Mouse (Mus musculus) intestine, postnatal 0 days (tissue): Measurements from ENCODE around the gene Entpd1. TPM values are rescaled to one million over a fixed set of nuclear protein-coding genes. Genes with fewer than 3 reads are reported as not detected.

Source experiments
- ATAC-seq: fragments of 200-750 bp; cut with Nextera tagmentation; 2 replicates; pipeline ENCODE4 v1.8.0; 2017; ENCODE audit warnings: mild to moderate bottlenecking, moderate TSS enrichment, moderate library complexity
- H3K27ac ChIP-seq: fragments of 300-500 bp; sonication (generic); 2 replicates; pipeline ENCODE4 v1.5.1; 2014; ENCODE audit warnings: mild to moderate bottlenecking, low read depth, low read length, moderate library complexity
- H3K27me3 ChIP-seq: fragments of 300-500 bp; sonication (generic); replicated peaks from 2 replicates; pipeline ENCODE4 v1.6.1; 2014; ENCODE audit warnings: low read length, mixed read lengths; ENCODE audit not compliant: control insufficient read depth, insufficient read depth
- H3K36me3 ChIP-seq: fragments of 300-500 bp; sonication (generic); 2 replicates; pipeline ENCODE4 v1.6.1; 2014; ENCODE audit warnings: mild to moderate bottlenecking, moderate library complexity; ENCODE audit not compliant: control insufficient read depth, insufficient read depth
- H3K4me1 ChIP-seq: fragments of 300-500 bp; sonication (generic); replicated peaks from 2 replicates; pipeline ENCODE4 v1.6.1; 2014; ENCODE audit warnings: antibody characterized with exemption, low read length, mixed read lengths; ENCODE audit not compliant: control insufficient read depth, insufficient read depth
- H3K4me2 ChIP-seq: fragments of 300-500 bp; sonication (generic); replicated peaks from 2 replicates; pipeline ENCODE4 v1.6.1; 2014; ENCODE audit warnings: low read depth, mild to moderate bottlenecking, moderate library complexity
- H3K4me3 ChIP-seq: fragments of 300-500 bp; sonication (generic); 2 replicates; pipeline ENCODE4 v1.5.1; 2014; ENCODE audit warnings: low read depth, low read length
- H3K9ac ChIP-seq: fragments of 300-500 bp; sonication (generic); 2 replicates; pipeline ENCODE4 v1.6.1; 2014; ENCODE audit warnings: mild to moderate bottlenecking, low read depth, low read length
- H3K9me3 ChIP-seq: fragments of 300-500 bp; sonication (generic); 2 replicates; pipeline ENCODE4 v1.6.1; 2016; ENCODE audit warnings: mixed run types; ENCODE audit not compliant: control insufficient read depth
- CTCF ChIP-seq: sonication (generic); IDR thresholded peaks from 2 replicates; pipeline ENCODE4 v1.5.1; 2016; ENCODE audit warnings: low read depth, mild to moderate bottlenecking, control low read depth, antibody characterized with exemption, moderate library complexity
- WGBS: fragments of 180-500 bp; shearing (Covaris S2); extraction: QIAGEN DNeasy Blood & Tissue Kit; methylation state at CpG from one replicate; pipeline ENCODE4 v1.1.7; 2014; 5-methylcytosine and 5-hydroxymethylcytosine counted together
- polyA plus RNA-seq: library from polyadenylated mRNA; unstranded; fragments of >200 nt; fragmentation: Nextera tagmentation; extraction: Ambion mirVana; gene quantifications from 2 replicates; pipeline ENCODE4 v1.2.1, GENCODE M21; 2015

Entpd1 gene
- polyA plus RNA-seq, 1 experiment from 2014 or later = 6.8 TPM

DNA sequence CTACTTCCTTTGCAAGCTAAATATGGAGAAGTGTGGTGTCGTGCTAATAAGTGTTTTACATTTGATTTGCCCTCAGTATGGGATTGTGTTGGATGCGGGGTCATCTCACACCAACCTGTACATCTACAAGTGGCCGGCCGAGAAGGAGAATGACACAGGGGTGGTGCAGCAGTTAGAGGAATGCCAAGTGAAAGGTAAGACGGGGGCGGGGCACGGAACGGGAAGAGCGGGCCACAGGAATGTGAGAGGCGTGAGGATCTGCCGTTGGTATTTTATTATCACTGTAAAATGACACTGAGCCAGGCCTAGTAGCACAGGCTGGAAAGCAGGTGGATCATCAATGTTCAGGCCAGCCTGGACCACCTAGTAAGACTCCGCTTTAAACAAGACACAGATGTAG, 108.2 kb downstream of the Entpd1 start:
- ATAC-seq = no peak
- 51% methylated on average over 12 of the region's 12 CpGs for WGBS
- no peaks in the 10 kb centered on the region for H3K4me1 ChIP-seq
- H3K27me3 ChIP-seq = no peaks in the 10 kb centered on the region
- H3K9me3 ChIP-seq = no peaks in the 10 kb centered on the region
- no peaks in the 10 kb centered on the region for H3K36me3 ChIP-seq
- no peak overlapping the region for H3K27ac ChIP-seq
- H3K9ac ChIP-seq = no peak overlapping the region
- no peak overlapping the region for H3K4me3 ChIP-seq
- no peak for TF ChIP-seq CTCF
- no peak overlapping the region for H3K4me2 ChIP-seq

DNA sequence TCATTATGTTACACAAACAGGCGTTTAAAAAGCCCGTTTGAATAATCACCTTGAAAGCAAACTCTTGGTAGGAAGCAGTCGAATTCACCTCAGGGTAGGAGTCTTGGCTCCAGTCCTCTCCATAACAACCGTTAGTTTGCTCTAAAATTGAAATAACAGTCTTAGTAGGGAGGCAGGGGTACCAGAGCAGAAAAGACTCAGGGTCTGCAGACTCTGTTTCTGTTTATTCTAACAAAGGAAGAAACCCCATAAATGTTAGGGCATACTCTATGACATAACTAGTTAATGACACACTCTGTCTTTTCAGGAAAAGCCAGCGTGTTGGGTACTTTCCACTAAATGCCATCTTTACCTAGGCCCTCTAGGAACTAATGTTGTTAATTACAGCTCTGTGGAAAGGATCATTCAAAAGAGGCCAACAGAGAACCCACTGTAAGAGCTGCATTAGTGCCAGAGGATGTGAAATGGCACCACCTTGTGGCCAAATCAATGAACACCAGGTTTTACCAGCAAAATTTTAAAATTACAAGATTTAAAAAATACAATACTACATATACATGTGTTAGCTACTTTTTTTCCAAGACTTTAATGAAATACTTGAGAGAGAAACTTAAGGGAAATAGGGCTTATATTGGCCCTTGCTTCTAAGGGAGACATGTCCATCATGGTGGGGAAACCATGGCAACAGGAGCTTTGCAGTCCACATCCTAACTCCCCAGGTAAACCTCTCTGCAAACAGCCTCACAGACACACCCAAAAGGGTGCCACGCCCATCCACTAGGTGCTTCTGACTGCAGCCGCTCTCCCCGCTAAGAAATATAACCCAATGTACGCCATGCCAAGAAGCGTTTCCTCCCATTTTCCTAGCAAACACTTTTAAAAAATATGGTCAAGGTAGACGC, 110.2 kb downstream of the Entpd1 start:
- peak; percentile 86 for TF ChIP-seq CTCF
- no peak for ATAC-seq
- 51% methylated on average over 11 of the region's 11 CpGs for WGBS

GRCm38 (mm10) chr19:40723516-40723915, 111.3 kb downstream of the Entpd1 start:
- no peak for ATAC-seq
- H3K4me2 ChIP-seq = no peak overlapping the region
- no peak overlapping the region for H3K9ac ChIP-seq
- no peaks in the 10 kb centered on the region for H3K4me1 ChIP-seq
- H3K27ac ChIP-seq = no peak overlapping the region
- no peak overlapping the region for H3K4me3 ChIP-seq
- H3K9me3 ChIP-seq = no peaks in the 10 kb centered on the region
- H3K36me3 ChIP-seq = no peaks in the 10 kb centered on the region
- 51% methylated on average over 10 of the region's 10 CpGs for WGBS
- no peaks in the 10 kb centered on the region for H3K27me3 ChIP-seq
- TF ChIP-seq CTCF = no peak

More for the DNA sequence above, 110.2 kb downstream of the Entpd1 start:
- Histone ChIP-seq H3K4me1 (no peaks in the 10 kb centered on the region), H3K4me3 (no peak overlapping the region), H3K36me3 (no peaks in the 10 kb centered on the region), H3K27ac (no peak overlapping the region), H3K9me3 (no peaks in the 10 kb centered on the region), H3K9ac (no peak overlapping the region), H3K4me2 (no peak overlapping the region), H3K27me3 (no peaks in the 10 kb centered on the region)

GRCm38 (mm10) chr19:40726148-40726547, 114.0 kb downstream of the Entpd1 start:
- ATAC-seq = 0 out of 2 replicates have a peak, but pooled peaks have one; percentile 6

GRCm38 (mm10) chr19:40726614-40727013, 114.4 kb downstream of the Entpd1 start:
- H3K27me3 ChIP-seq = no peaks in the 10 kb centered on the region
- no peaks in the 10 kb centered on the region for H3K9me3 ChIP-seq
- no peak for TF ChIP-seq CTCF
- H3K4me1 ChIP-seq = no peaks in the 10 kb centered on the region
- no peak overlapping the region for H3K4me3 ChIP-seq
- 37% methylated on average over 2 of the region's 2 CpGs for WGBS
- no peak overlapping the region for H3K27ac ChIP-seq
- no peak overlapping the region for H3K4me2 ChIP-seq
- ATAC-seq = no peak
- no peak overlapping the region for H3K9ac ChIP-seq
- H3K36me3 ChIP-seq = no peaks in the 10 kb centered on the region

More at GRCm38 (mm10) chr19:40726148-40726547, 114.0 kb downstream of the Entpd1 start:
- Histone ChIP-seq H3K27me3 (no peaks in the 10 kb centered on the region), H3K36me3 (no peaks in the 10 kb centered on the region), H3K4me2 (no peak overlapping the region), H3K4me1 (no peaks in the 10 kb centered on the region), H3K9me3 (no peaks in the 10 kb centered on the region), H3K27ac (no peak overlapping the region), H3K4me3 (no peak overlapping the region), H3K9ac (no peak overlapping the region)
- no peak for TF ChIP-seq CTCF
- 46% methylated on average over 4 of the region's 4 CpGs for WGBS

DNA sequence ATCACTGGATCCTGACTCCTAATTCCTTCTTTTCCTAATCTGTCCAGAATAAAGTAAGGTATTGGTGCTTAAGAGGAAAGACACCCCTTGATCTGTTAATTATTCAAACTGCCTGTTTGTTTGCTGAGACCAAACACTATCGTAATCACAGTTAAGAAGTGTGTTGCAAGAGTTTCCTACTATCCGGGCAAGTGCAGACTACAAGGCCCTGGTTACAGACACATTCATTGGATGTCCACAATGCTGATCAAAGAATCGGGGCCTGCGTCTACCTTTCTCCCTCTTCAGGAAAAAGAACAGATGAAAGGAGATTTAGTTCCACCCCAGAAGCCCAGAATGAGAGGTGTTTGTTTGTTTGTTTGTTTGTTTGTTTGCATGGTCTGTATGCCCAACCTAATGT, 116.0 kb downstream of the Entpd1 start:
- no peak for TF ChIP-seq CTCF

More for the DNA sequence above, 116.0 kb downstream of the Entpd1 start:
- Histone ChIP-seq H3K9me3 (no peaks in the 10 kb centered on the region), H3K4me1 (no peaks in the 10 kb centered on the region), H3K9ac (no peak overlapping the region), H3K4me3 (no peak overlapping the region), H3K27me3 (no peaks in the 10 kb centered on the region), H3K27ac (no peak overlapping the region), H3K4me2 (no peak overlapping the region), H3K36me3 (no peaks in the 10 kb centered on the region)
- ATAC-seq = no peak
- 63% methylated on average over 4 of the region's 4 CpGs for WGBS
